Mouse (Mus musculus): ENCODE measurements at regions not wholly inside any gene's neighbourhood (a gene's known extent, or its start where the extent isn't known, plus 50 kb on each side); places are given as distances from the start of the nearest gene placed in this dataset.

- no peaks in the 10 kb centered on the region for H3K36me3 ChIP-seq (ENCODE audit: control insufficient read depth, insufficient read depth, low read length)
- no peak overlapping the region for H3K4me3 ChIP-seq (ENCODE audit: low read depth, low read length)
- H3K27ac ChIP-seq (replicated peaks; ENCODE audit: low read depth, low read length) = no peak overlapping the region
- no peak for ATAC-seq (ENCODE audit: insufficient number of reproducible peaks, low FRiP score, low TSS enrichment, low read depth)
- no peak overlapping the region for H3K4me2 ChIP-seq (ENCODE audit: low read depth, severe bottlenecking)
- H3K4me1 ChIP-seq (ENCODE audit: control insufficient read depth, insufficient read depth, low read length) = no peaks in the 10 kb centered on the region
- WGBS = 90% methylated on average over 1 of the region's 1 CpGs
- no peak overlapping the region for H3K9ac ChIP-seq (ENCODE audit: low read length)
- H3K27me3 ChIP-seq (ENCODE audit: control insufficient read depth, insufficient read depth, low read length) = no peaks in the 10 kb centered on the region
- DNase-seq (ENCODE audit: low spot score) = no peak
- no peaks in the 10 kb centered on the region for H3K9me3 ChIP-seq (ENCODE audit: control insufficient read depth, low read length)
Observed at GRCm38 (mm10) chr13:43852888-43853287, 68.3 kb downstream of the Cd83 start.

DNA sequence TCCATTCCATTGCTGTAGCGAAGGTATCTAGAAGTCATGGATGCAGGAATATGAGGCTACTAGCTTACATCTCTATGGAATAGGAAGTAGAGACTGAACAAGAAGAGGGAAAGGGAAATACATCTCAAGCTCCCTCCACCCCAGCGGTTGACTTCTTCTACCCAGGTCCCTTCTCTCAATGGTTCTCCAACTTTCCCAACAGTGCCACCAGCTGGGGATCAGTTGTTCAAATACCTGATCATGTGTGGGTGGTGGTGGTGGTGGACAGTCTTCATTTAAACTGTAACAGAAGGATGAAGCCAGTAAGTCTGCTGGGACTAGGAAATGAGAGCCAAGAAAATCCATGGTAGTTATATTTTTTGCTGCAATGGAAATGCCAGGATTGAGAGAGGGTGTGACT is 70.4 kb downstream of the Cd83 start:
- ATAC-seq (ENCODE audit: insufficient number of reproducible peaks, low FRiP score, low TSS enrichment, low read depth) = no peak
- H3K9me3 ChIP-seq (ENCODE audit: control insufficient read depth, low read length) = no peaks in the 10 kb centered on the region
- no peaks in the 10 kb centered on the region for H3K27me3 ChIP-seq (ENCODE audit: control insufficient read depth, insufficient read depth, low read length)
- H3K4me1 ChIP-seq (ENCODE audit: control insufficient read depth, insufficient read depth, low read length) = no peaks in the 10 kb centered on the region
- DNase-seq (ENCODE audit: low spot score) = no peak
- no peak overlapping the region for H3K9ac ChIP-seq (ENCODE audit: low read length)
- WGBS = 96% methylated on average over 2 of the region's 2 CpGs
- H3K27ac ChIP-seq (replicated peaks; ENCODE audit: low read depth, low read length) = no peak overlapping the region
- no peak overlapping the region for H3K4me2 ChIP-seq (ENCODE audit: low read depth, severe bottlenecking)
- H3K4me3 ChIP-seq (ENCODE audit: low read depth, low read length) = no peak overlapping the region
- H3K36me3 ChIP-seq (ENCODE audit: control insufficient read depth, insufficient read depth, low read length) = no peaks in the 10 kb centered on the region

- ATAC-seq (ENCODE audit: insufficient number of reproducible peaks, low FRiP score, low TSS enrichment, low read depth) (no peak), DNase-seq (ENCODE audit: low spot score) (no peak)
- Histone ChIP-seq H3K4me1 (ENCODE audit: control insufficient read depth, insufficient read depth, low read length) (peaks cover 16% of the 10 kb centered on the region), H3K9me3 (ENCODE audit: control insufficient read depth, low read length) (no peaks in the 10 kb centered on the region), H3K4me3 (ENCODE audit: low read depth, low read length) (no peak overlapping the region), H3K36me3 (ENCODE audit: control insufficient read depth, insufficient read depth, low read length) (no peaks in the 10 kb centered on the region), H3K27ac (replicated peaks; ENCODE audit: low read depth, low read length) (no peak overlapping the region), H3K4me2 (ENCODE audit: low read depth, severe bottlenecking) (no peak overlapping the region), H3K9ac (ENCODE audit: low read length) (no peak overlapping the region), H3K27me3 (ENCODE audit: control insufficient read depth, insufficient read depth, low read length) (no peaks in the 10 kb centered on the region)
- 27% methylated on average over 4 of the region's 4 CpGs for WGBS
Observed at GRCm38 (mm10) chr13:43860932-43861331, 76.4 kb downstream of the Cd83 start.

DNA sequence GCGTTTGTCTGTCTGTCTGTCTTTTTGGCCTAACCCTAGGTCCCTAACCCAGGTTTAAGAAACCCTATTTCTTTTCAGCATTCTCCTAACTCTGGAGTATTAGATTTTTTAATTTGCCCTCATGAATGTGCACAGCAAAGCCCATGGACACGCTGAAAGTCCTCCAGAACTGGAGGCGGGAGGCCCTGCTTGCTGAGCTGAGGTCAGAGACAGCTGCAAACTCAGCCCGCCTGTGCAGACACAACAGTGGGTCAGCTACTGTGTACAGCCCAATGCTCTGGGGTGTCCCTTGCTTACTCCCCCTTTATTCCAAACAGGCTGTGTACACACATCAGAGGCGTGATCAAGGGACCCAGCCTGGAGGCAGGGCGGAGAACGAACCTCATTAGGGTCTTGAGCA is 76.8 kb downstream of the Cd83 start:
- H3K36me3 ChIP-seq (ENCODE audit: control insufficient read depth, insufficient read depth, low read length) = no peaks in the 10 kb centered on the region
- 65% methylated on average over 7 of the region's 7 CpGs for whole genome bisulfite sequencing
- no peak overlapping the region for H3K4me3 ChIP-seq (ENCODE audit: low read depth, low read length)
- H3K4me1 ChIP-seq (ENCODE audit: control insufficient read depth, insufficient read depth, low read length) = peaks cover 16% of the 10 kb centered on the region
- H3K9me3 ChIP-seq (ENCODE audit: control insufficient read depth, low read length) = no peaks in the 10 kb centered on the region
- H3K27ac ChIP-seq (replicated peaks; ENCODE audit: low read depth, low read length) = no peak overlapping the region
- no peaks in the 10 kb centered on the region for H3K27me3 ChIP-seq (ENCODE audit: control insufficient read depth, insufficient read depth, low read length)
- DNase-seq (ENCODE audit: low spot score) (no peak), ATAC-seq (ENCODE audit: insufficient number of reproducible peaks, low FRiP score, low TSS enrichment, low read depth) (no peak)
- no peak overlapping the region for H3K9ac ChIP-seq (ENCODE audit: low read length)
- H3K4me2 ChIP-seq (ENCODE audit: low read depth, severe bottlenecking) = no peak overlapping the region

- H3K27me3 ChIP-seq (ENCODE audit: control insufficient read depth, insufficient read depth, low read length) = no peaks in the 10 kb centered on the region
- no peak overlapping the region for H3K27ac ChIP-seq (replicated peaks; ENCODE audit: low read depth, low read length)
- H3K36me3 ChIP-seq (ENCODE audit: control insufficient read depth, insufficient read depth, low read length) = no peaks in the 10 kb centered on the region
- no peak overlapping the region for H3K4me3 ChIP-seq (ENCODE audit: low read depth, low read length)
- no peaks in the 10 kb centered on the region for H3K9me3 ChIP-seq (ENCODE audit: control insufficient read depth, low read length)
- H3K9ac ChIP-seq (ENCODE audit: low read length) = no peak overlapping the region
- 58% methylated on average over 5 of the region's 5 CpGs for WGBS
- ATAC-seq (ENCODE audit: insufficient number of reproducible peaks, low FRiP score, low TSS enrichment, low read depth) (no peak), DNase-seq (ENCODE audit: low spot score) (no peak)
- H3K4me2 ChIP-seq (ENCODE audit: low read depth, severe bottlenecking) = no peak overlapping the region
- H3K4me1 ChIP-seq (ENCODE audit: control insufficient read depth, insufficient read depth, low read length) = peaks cover 16% of the 10 kb centered on the region
Observed at GRCm38 (mm10) chr13:43862056-43862455, 77.5 kb downstream of the Cd83 start.

- Histone ChIP-seq H3K27ac (replicated peaks; ENCODE audit: low read depth, low read length) (no peak overlapping the region), H3K9me3 (ENCODE audit: control insufficient read depth, low read length) (no peaks in the 10 kb centered on the region), H3K9ac (ENCODE audit: low read length) (no peak overlapping the region), H3K4me1 (ENCODE audit: control insufficient read depth, insufficient read depth, low read length) (peaks cover 16% of the 10 kb centered on the region), H3K4me2 (ENCODE audit: low read depth, severe bottlenecking) (no peak overlapping the region), H3K27me3 (ENCODE audit: control insufficient read depth, insufficient read depth, low read length) (no peaks in the 10 kb centered on the region), H3K36me3 (ENCODE audit: control insufficient read depth, insufficient read depth, low read length) (no peaks in the 10 kb centered on the region), H3K4me3 (ENCODE audit: low read depth, low read length) (no peak overlapping the region)
- WGBS = 56% methylated on average over 6 of the region's 6 CpGs
- ATAC-seq (ENCODE audit: insufficient number of reproducible peaks, low FRiP score, low TSS enrichment, low read depth) = no peak
- no peak for DNase-seq (ENCODE audit: low spot score)
Observed at GRCm38 (mm10) chr13:43862586-43862985, 78.0 kb downstream of the Cd83 start.

DNA sequence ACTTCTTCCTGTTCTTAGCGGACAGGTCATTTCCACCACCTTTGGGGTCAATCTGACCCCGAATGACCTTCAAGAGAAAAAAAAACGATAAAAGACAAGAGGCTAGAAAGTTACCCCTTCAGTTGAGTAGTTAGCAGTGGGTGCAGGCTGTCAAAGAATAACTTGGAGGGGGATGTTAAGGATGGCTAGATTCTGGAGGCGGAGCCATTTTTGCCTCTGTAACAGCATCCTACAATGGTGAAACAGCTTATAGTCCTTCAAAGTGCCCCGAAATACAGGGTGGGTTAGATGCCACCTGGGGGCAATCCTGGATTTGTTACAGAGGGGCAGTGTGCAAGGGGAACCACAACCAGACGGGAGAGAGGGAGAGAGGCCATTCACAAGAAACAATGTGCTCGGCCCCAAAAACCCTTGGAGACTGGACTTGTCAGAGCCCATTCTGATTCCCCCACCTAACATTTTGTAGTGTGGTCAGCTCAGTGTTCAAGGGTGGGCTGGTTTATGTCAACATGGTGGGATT is 79.1 kb downstream of the Cd83 start:
- DNase-seq (ENCODE audit: low spot score) (no peak), ATAC-seq (ENCODE audit: insufficient number of reproducible peaks, low FRiP score, low TSS enrichment, low read depth) (no peak)
- peaks cover 16% of the 10 kb centered on the region for H3K4me1 ChIP-seq (ENCODE audit: control insufficient read depth, insufficient read depth, low read length)
- no peak overlapping the region for H3K9ac ChIP-seq (ENCODE audit: low read length)
- 73% methylated on average over 7 of the region's 7 CpGs for WGBS
- H3K27me3 ChIP-seq (ENCODE audit: control insufficient read depth, insufficient read depth, low read length) = no peaks in the 10 kb centered on the region
- no peak overlapping the region; the same call in 1 of the 2 replicates for H3K27ac ChIP-seq (replicated peaks; ENCODE audit: low read depth, low read length)
- peak overlapping the region; percentile 50; the same call in 1 of the 2 replicates for H3K4me2 ChIP-seq (ENCODE audit: low read depth, severe bottlenecking)
- H3K4me3 ChIP-seq (ENCODE audit: low read depth, low read length) = no peak overlapping the region
- no peaks in the 10 kb centered on the region for H3K9me3 ChIP-seq (ENCODE audit: control insufficient read depth, low read length)
- H3K36me3 ChIP-seq (ENCODE audit: control insufficient read depth, insufficient read depth, low read length) = no peaks in the 10 kb centered on the region

DNA sequence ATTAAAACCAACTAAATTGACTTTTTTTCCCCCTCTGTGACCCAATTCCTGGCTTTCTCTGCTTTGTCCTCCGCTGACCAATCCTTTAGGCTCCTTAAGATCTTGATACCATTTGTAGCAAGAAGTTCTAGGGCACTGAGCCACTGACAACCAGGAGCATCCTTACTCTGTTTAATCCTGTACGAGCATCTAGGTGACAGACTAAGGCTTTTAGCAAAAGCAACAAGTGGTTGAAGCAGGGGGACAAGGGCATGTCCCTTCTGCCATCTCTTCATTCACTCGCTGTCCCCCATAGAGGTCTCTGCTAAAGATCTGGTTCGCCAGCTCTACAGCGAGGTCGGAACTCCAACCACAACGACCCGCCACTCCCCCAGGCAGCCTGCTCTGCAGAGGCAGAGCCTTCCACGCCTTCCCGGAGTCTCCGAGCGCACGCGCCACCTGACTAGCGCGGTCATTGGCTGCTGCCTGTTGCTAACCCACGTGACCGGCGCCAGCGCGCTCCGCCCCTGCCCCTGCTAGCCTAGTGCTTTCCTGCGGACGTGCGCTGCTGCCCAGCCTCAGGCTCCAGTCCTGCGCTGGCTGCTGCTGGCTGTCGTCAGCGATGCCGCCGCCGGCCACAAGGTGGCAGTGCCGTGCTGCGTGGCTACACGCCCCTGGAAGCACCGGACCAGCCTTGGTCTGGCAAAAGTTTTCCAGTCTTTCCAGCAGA is 79.7 kb downstream of the Cd83 start:
- Histone ChIP-seq H3K9ac (ENCODE audit: low read length) (peak overlapping the region; percentile 47), H3K4me3 (ENCODE audit: low read depth, low read length) (peak overlapping the region; percentile 8; the same call in 1 of the 2 replicates), H3K9me3 (ENCODE audit: control insufficient read depth, low read length) (no peaks in the 10 kb centered on the region), H3K27me3 (ENCODE audit: control insufficient read depth, insufficient read depth, low read length) (no peaks in the 10 kb centered on the region), H3K4me1 (ENCODE audit: control insufficient read depth, insufficient read depth, low read length) (peaks cover 16% of the 10 kb centered on the region), H3K36me3 (ENCODE audit: control insufficient read depth, insufficient read depth, low read length) (no peaks in the 10 kb centered on the region), H3K4me2 (ENCODE audit: low read depth, severe bottlenecking) (peak overlapping the region; percentile 50), H3K27ac (replicated peaks; ENCODE audit: low read depth, low read length) (peak overlapping the region; percentile 59; the same call in 1 of the 2 replicates)
- DNase-seq (ENCODE audit: low spot score) = peak; percentile 100
- ATAC-seq (ENCODE audit: insufficient number of reproducible peaks, low FRiP score, low TSS enrichment, low read depth) = peak; percentile 99
- WGBS = 1% methylated on average over 35 of the region's 35 CpGs
